Comparison of ENCODE assay signal across 19 mouse cellular contexts in the genomic region with DNA sequence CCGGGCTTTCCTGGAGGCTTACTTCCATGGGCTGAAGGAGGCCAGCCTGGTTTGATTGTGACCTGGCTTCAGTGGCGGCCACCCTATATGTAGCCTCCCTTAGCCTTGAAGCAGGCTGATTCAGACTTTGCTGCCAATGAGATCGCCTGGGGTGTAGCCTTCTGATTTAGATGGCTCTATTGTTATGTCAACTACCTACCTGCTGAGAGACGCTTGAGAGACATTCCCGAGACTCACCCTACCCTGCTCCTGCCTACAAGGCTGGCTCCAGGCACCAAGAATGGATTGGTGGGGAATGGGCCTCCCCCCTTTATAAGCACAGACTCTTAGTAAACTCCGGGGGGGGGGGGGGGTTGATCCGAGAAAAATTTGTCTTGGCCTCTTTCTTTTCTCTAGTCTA. TPM values are rescaled to one million over a fixed set of nuclear protein-coding genes. Genes with fewer than 3 reads are reported as not detected.
A peak's percentile ranks its signal among the peaks of the same experiment; 100 is the strongest.
DNase-seq lines count a peak whose midpoint lies in the region; ATAC-seq and TF ChIP-seq lines count a peak whose summit lies in the region.
"Had no signal": no experiment of that assay in that cellular context is flagged by ENCODE, and none has a peak within 500 bp of the region (broad histone marks: within the 10 kb centered on the region; RNA-seq: fewer than 3 reads in every experiment).

No protein-coding gene starts in this region.

- no peak for ATAC-seq in liver, embryonic 11.5 days (replicated peaks; ENCODE audit: low FRiP score)
- ATAC-seq in liver, postnatal 0 days, result no peak
- ATAC-seq: forebrain, embryonic 15.5 days had no signal

- DNase-seq in liver, adult 2 months (ENCODE audit: extremely low read depth, low read depth, low spot score), result no peak
- DNase-seq in liver, embryonic 11.5 days (ENCODE audit: low spot score), result no peak
- DNase-seq in WW6 (ENCODE audit: low read depth, low spot score) (peak; percentile 92), adipocyte (ENCODE audit: low spot score) (no peak)
- no peak for DNase-seq in liver, postnatal 0 days
- no peak for DNase-seq in frontal cortex, adult 2 months (ENCODE audit: extremely low spot score in 1 of 2, low spot score in 1 of 2)
- DNase-seq: adrenal gland, postnatal 14 days; cerebellum, adult 18-20 months; kidney, postnatal 10 days; left cerebral cortex, postnatal 4 days; thymus, postnatal 25 days had no signal

- TF ChIP-seq POLR2A in liver, adult 2 months (IDR thresholded peaks at IDR 0.05; ENCODE audit: extremely low read depth, insufficient read depth, low read length), result no peak
- TF ChIP-seq POLR2A in ES-Bruce4 (IDR thresholded peaks at IDR 0.05; ENCODE audit: insufficient read depth, low read length), result no peak

- H3K9ac ChIP-seq in liver, adult 2 months (ENCODE audit: low read depth, low read length), result peak overlapping the region; percentile 30
- no peak overlapping the region for H3K9ac ChIP-seq in liver, embryonic 11.5 days (ENCODE audit: low read depth, low read length)
- no peak overlapping the region for H3K9ac ChIP-seq in ES-Bruce4 (ENCODE audit: low read depth, poor library complexity, severe bottlenecking)
- H3K9ac ChIP-seq in liver, postnatal 0 days (replicated peaks), result no peak overlapping the region
- H3K9ac ChIP-seq: forebrain, embryonic 15.5 days had no signal

- WGBS in liver, adult 2 months, result 64% methylated on average over 7 of the region's 7 CpGs
- WGBS in liver, embryonic 11.5 days, result 41% methylated on average over 7 of the region's 7 CpGs
- WGBS in liver, postnatal 0 days (ENCODE audit: insufficient replicate concordance), result 56% methylated on average over 7 of the region's 7 CpGs

- H3K4me3 ChIP-seq in liver, adult 2 months (ENCODE audit: insufficient read depth, low read depth, low read length), result no peak overlapping the region
- no peak overlapping the region for H3K4me3 ChIP-seq in liver, embryonic 11.5 days (ENCODE audit: low read depth, low read length)
- peak overlapping the region; percentile 37 for H3K4me3 ChIP-seq in ES-Bruce4 (ENCODE audit: low read depth, low read length)
- H3K4me3 ChIP-seq in liver, postnatal 0 days (ENCODE audit: low read depth, low read length), result peak overlapping the region; percentile 74
- H3K4me3 ChIP-seq: embryonic facial prominence, embryonic 10.5 days; erythroblast, embryonic 14.5 days; forebrain, embryonic 15.5 days; heart, embryonic 12.5 days; hindbrain, embryonic 10.5 days; layer of hippocampus, adult 2 months had no signal

- H3K9me3 ChIP-seq in liver, embryonic 11.5 days (ENCODE audit: control insufficient read depth, low read length), result no peaks in the 10 kb centered on the region
- H3K9me3 ChIP-seq in ES-Bruce4 (replicated peaks; ENCODE audit: control insufficient read depth, insufficient read depth, low read length, poor library complexity, severe bottlenecking), result no peaks in the 10 kb centered on the region
- no peaks in the 10 kb centered on the region for H3K9me3 ChIP-seq in liver, postnatal 0 days (ENCODE audit: low read length)
- H3K9me3 ChIP-seq: embryonic facial prominence, embryonic 10.5 days; forebrain, embryonic 15.5 days; heart, embryonic 12.5 days; hindbrain, embryonic 10.5 days had no signal

- H3K36me3 ChIP-seq in liver, adult 2 months (ENCODE audit: control insufficient read depth, insufficient read depth, low read length), result peaks cover 6% of the 10 kb centered on the region; the same call in 1 of the 2 replicates
- no peaks in the 10 kb centered on the region; the same call in 1 of the 2 replicates for H3K36me3 ChIP-seq in liver, embryonic 11.5 days (ENCODE audit: control insufficient read depth, insufficient read depth, low read length)
- no peaks in the 10 kb centered on the region for H3K36me3 ChIP-seq in ES-Bruce4 (ENCODE audit: control insufficient read depth, insufficient read depth, low read length, poor library complexity, severe bottlenecking)
- peaks cover 20% of the 10 kb centered on the region for H3K36me3 ChIP-seq in liver, postnatal 0 days (replicated peaks; ENCODE audit: insufficient read depth, low read length)
- H3K36me3 ChIP-seq: embryonic facial prominence, embryonic 10.5 days; forebrain, embryonic 15.5 days; hindbrain, embryonic 10.5 days had no signal

- no peak for TF ChIP-seq CTCF in liver, adult 2 months (IDR thresholded peaks at IDR 0.05; ENCODE audit: low read depth, low read length)
- TF ChIP-seq CTCF in ES-Bruce4 (IDR thresholded peaks at IDR 0.05; ENCODE audit: low read depth, low read length), result no peak
- no peak for TF ChIP-seq CTCF in liver, postnatal 0 days (IDR thresholded peaks at IDR 0.05; ENCODE audit: low read depth)

- H3K79me2 ChIP-seq in liver, adult 2 months (ENCODE audit: control insufficient read depth, insufficient read depth, low read length), result peaks cover 25% of the 10 kb centered on the region; the same call in 1 of the 2 replicates

- H3K27ac ChIP-seq in liver, adult 2 months (replicated peaks; ENCODE audit: insufficient read depth, low read depth, low read length), result no peak overlapping the region
- H3K27ac ChIP-seq in liver, embryonic 11.5 days (ENCODE audit: low read depth, low read length), result no peak overlapping the region
- H3K27ac ChIP-seq in ES-Bruce4 (ENCODE audit: insufficient read depth, low read length), result 0 out of 2 replicates have a peak overlapping the region, but pooled peaks have one; percentile 8
- H3K27ac ChIP-seq in liver, postnatal 0 days (ENCODE audit: low read depth), result no peak overlapping the region
- H3K27ac ChIP-seq: embryonic facial prominence, embryonic 10.5 days; forebrain, embryonic 15.5 days; hindbrain, embryonic 10.5 days; layer of hippocampus, adult 2 months had no signal

- H3K27me3 ChIP-seq in liver, adult 2 months (ENCODE audit: control insufficient read depth, insufficient read depth, low read length), result no peaks in the 10 kb centered on the region
- peaks cover 5% of the 10 kb centered on the region for H3K27me3 ChIP-seq in liver, embryonic 11.5 days (replicated peaks; ENCODE audit: control insufficient read depth, insufficient read depth, low read length)
- H3K27me3 ChIP-seq in ES-Bruce4 (ENCODE audit: control insufficient read depth, insufficient read depth, low read length, poor library complexity, severe bottlenecking), result no peaks in the 10 kb centered on the region; the same call in 1 of the 2 replicates
- H3K27me3 ChIP-seq in liver, postnatal 0 days (ENCODE audit: insufficient read depth, low read length), result no peaks in the 10 kb centered on the region

- H3K4me1 ChIP-seq in liver, adult 2 months (ENCODE audit: control insufficient read depth, insufficient read depth, low read length), result peaks cover 25% of the 10 kb centered on the region
- H3K4me1 ChIP-seq in liver, embryonic 11.5 days (replicated peaks; ENCODE audit: control insufficient read depth, insufficient read depth, low read length), result peaks cover 24% of the 10 kb centered on the region
- H3K4me1 ChIP-seq in ES-Bruce4 (ENCODE audit: control insufficient read depth, insufficient read depth, low read length), result peaks cover 10% of the 10 kb centered on the region
- H3K4me1 ChIP-seq in liver, postnatal 0 days (ENCODE audit: insufficient read depth), result peaks cover 36% of the 10 kb centered on the region

- TF ChIP-seq EP300 in ES-Bruce4 (IDR thresholded peaks at IDR 0.05; ENCODE audit: insufficient read depth, low read depth, low read length), result peak; percentile 94
- no peak for TF ChIP-seq EP300 in liver, postnatal 0 days (IDR thresholded peaks at IDR 0.05; ENCODE audit: low read depth)

- no peak overlapping the region for H3K4me2 ChIP-seq in liver, embryonic 11.5 days
- peak overlapping the region; percentile 89 for H3K4me2 ChIP-seq in liver, postnatal 0 days (ENCODE audit: low read depth, low read length)
- H3K4me2 ChIP-seq: forebrain, embryonic 15.5 days had no signal

RNA-seq across cellular contexts. Expression of gene Rnf213, which starts 2.5 kb away (rescaled TPM):
- total RNA-seq in liver, adult 2 months (2014; rRNA removed), result 43.4 and 43.5 TPM in 2 replicates
- polyA plus RNA-seq in liver, adult 2 months (2012; rRNA removed), result 11.1 and 16.9 TPM in 2 replicates
- 7.6 and 8.0 TPM in 2 replicates for polyA plus RNA-seq in liver, embryonic 11.5 days (2014; fragmentation: Nextera tagmentation; extraction: Ambion mirVana)
- 22.4 and 23.9 TPM in 2 replicates for polyA plus RNA-seq in ES-Bruce4 (2011; ENCODE audit: insufficient read depth, insufficient read length, low read depth, missing spikeins)
- 6.6 and 7.4 TPM in 2 replicates for polyA plus RNA-seq in liver, postnatal 0 days (2015; fragmentation: Nextera tagmentation; extraction: Ambion mirVana)
- polyA plus RNA-seq in frontal cortex, adult 2 months (2012; rRNA removed), result 8.9 and 9.1 TPM in 2 replicates

RNA-seq across cellular contexts. Expression of gene Slc26a11, which starts 40.0 kb away (rescaled TPM):
- total RNA-seq in liver, adult 2 months (2014; rRNA removed), result 2.5 and 3.9 TPM in 2 replicates
- 5.3 and 7.5 TPM in 2 replicates for polyA plus RNA-seq in liver, adult 2 months (2012; rRNA removed)
- 4.3 and 5.1 TPM in 2 replicates for polyA plus RNA-seq in liver, embryonic 11.5 days (2014; fragmentation: Nextera tagmentation; extraction: Ambion mirVana)
- polyA plus RNA-seq in ES-Bruce4 (2011; ENCODE audit: insufficient read depth, insufficient read length, low read depth, missing spikeins), result 9.2 and 10.0 TPM in 2 replicates
- polyA plus RNA-seq in liver, postnatal 0 days (2015; fragmentation: Nextera tagmentation; extraction: Ambion mirVana), result 2.1 and 2.2 TPM in 2 replicates
- polyA plus RNA-seq in frontal cortex, adult 2 months (2012; rRNA removed), result 5.9 and 6.6 TPM in 2 replicates
- total RNA-seq: MEL had no signal
- polyA plus RNA-seq: erythroblast, embryonic 14.5 days had no signal

RNA-seq across cellular contexts. Expression of gene Sgsh, which starts 40.1 kb away (rescaled TPM):
- 2.1 and 2.6 TPM in 2 replicates for total RNA-seq in liver, adult 2 months (2014; rRNA removed)
- polyA plus RNA-seq in liver, adult 2 months (2012; rRNA removed), result 8.7 and 11.9 TPM in 2 replicates
- 4.4 and 5.8 TPM in 2 replicates for polyA plus RNA-seq in liver, embryonic 11.5 days (2014; fragmentation: Nextera tagmentation; extraction: Ambion mirVana)
- 3.3 and 4.0 TPM in 2 replicates for polyA plus RNA-seq in ES-Bruce4 (2011; ENCODE audit: insufficient read depth, insufficient read length, low read depth, missing spikeins)
- 4.1 and 4.2 TPM in 2 replicates for polyA plus RNA-seq in liver, postnatal 0 days (2015; fragmentation: Nextera tagmentation; extraction: Ambion mirVana)
- 5.0 and 5.8 TPM in 2 replicates for polyA plus RNA-seq in frontal cortex, adult 2 months (2012; rRNA removed)

Comparison
In these comparisons a context has a peak if more than half of its experiments do, and no peak if none do; other contexts are left out.
1. H3K4me3 ChIP-seq: peak in ES-Bruce4 (single experiment) and liver, postnatal 0 days (single experiment); none in liver, adult 2 months (single experiment) and liver, embryonic 11.5 days (single experiment).